Mouse (Mus musculus) layer of hippocampus, adult 2 months (tissue): ENCODE data around the gene Atat1. TPM values are rescaled to one million over a fixed set of nuclear protein-coding genes. Genes with fewer than 3 reads are reported as not detected.
A peak's percentile ranks its signal among the peaks of the same experiment; 100 is the strongest.

Source experiments
- DNase-seq, 2 experiments: peaks; one replicate each; pipeline ENCODE4 v3.0.0; 2022; ENCODE audit warnings: low spot score in 2 of 2
- H3K27ac ChIP-seq: fragments of 200-600 bp; 2 replicates; pipeline ENCODE4 v1.8.1; 2022
- H3K4me3 ChIP-seq: fragments of 200-600 bp; 2 replicates; pipeline ENCODE4 v1.8.1; 2022; ENCODE audit warnings: mild to moderate bottlenecking
- CTCF ChIP-seq: fragments of 200-600 bp; conservative IDR thresholded peaks from 2 replicates; pipeline ENCODE4 v1.8.1; 2022; ENCODE audit warnings: antibody characterized with exemption, mild to moderate bottlenecking, moderate library complexity
- total RNA-seq, 2 experiments: library from RNA; stranded (reverse); gene quantifications; 2 replicates each; pipeline ENCODE4 v1.2.3; 2021

Atat1 gene
- total RNA-seq, 2 experiments from 2014 or later: 58.7 to 64.8 TPM

DNA sequence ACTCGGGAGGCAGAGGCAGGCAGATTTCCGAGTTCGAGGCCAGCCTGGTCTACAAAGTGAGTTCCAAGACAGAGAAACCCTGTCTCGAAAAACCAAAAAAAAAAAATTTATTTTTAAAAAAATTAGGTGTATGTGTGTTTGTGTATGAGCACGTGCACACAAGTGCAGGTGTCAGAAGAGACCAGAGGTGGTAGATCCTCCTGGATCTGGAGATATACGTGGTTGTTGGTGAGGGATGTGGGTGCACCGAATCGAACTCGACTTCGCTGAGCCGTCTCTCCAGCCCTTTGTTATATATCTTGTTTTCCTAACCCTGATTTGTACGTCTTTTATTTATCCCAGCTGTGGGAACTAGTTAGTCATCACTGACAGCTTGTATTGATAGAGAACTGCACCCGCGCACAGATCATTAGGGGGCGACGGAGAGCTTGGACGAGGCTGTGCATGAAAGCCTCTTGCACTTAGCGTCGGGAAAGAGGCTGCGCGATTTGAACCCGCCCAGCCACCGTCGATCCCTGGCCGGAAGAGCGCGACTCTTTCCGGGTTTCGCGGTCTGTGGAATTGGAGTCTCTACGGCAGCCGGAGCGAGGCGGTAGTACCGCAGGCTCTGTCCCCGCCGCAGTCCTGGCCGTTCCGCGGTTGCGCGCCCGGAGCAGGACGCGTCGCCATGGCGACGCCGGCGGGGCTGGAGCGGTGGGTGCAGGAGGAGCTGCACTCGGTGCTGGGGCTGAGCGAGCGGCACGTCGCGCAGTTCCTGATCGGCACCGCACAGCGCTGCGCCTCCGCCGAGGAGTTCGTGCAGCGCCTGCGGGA, 30.4 kb downstream of the Atat1 start, which contains the start of gene Dhx16:
Dhx16 (plus strand) TSS at position 575 of the 813 bp plus-strand sequence.
- peak; percentile 89 for TF ChIP-seq CTCF
- Histone ChIP-seq H3K4me3 (peak within 1 kb of the TSS; percentile 87), H3K27ac (peak within 1 kb of the TSS; percentile 83)
- peak; percentile 96 for DNase-seq

- DNase-seq: no peak
- no peak for TF ChIP-seq CTCF
- no peak overlapping the region for H3K4me3 ChIP-seq
- peak overlapping the region; percentile 24; the same call in 1 of the 2 replicates for H3K27ac ChIP-seq
These were observed 35.2 kb downstream of the Atat1 start for GRCm38 (mm10) chr17:35874721-35875120.

GRCm38 (mm10) chr17:35873774-35874519, 35.9 kb downstream of the Atat1 start:
- Histone ChIP-seq H3K4me3 (no peak overlapping the region), H3K27ac (peak overlapping the region; percentile 24; the same call in 1 of the 2 replicates)
- TF ChIP-seq CTCF: peak; percentile 96
- DNase-seq: peak; percentile 86 to 96

DNA sequence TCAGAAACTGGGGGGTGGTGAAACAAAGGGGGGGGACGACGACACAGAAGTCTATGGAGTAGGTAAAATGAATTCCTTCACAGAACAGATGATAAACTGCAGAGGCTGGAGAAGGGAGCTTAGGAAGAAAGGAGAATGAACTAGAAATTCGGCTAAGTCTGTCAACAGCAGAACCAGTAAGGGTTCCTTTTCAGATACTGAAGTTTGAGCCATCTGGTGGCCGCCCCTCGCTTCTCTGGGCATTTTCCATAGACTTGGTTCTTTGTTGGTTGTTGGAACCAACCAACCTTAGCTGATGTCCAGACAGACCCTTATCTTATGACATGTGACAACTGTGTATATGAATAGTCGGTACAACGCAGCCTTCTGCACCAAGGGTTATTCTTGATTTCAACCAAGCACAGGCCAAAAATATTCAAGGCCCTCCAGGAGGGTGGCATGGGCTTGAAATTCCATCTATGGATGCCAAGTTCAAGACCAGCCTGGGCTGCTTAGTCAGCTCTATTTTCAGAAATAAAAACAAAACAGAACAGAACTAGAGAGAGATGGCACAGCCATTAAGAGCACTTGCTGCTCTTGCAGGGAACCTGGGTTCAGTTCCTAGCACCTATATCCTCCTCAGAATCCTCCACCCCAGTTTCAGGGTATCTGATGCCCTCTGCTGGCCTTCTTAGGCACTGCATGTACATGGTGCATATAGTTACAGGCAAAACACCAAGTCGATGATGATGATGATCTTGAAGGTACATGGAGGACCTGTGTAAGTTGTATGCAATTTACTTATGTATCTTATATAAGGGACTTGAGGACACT, 38.8 kb downstream of the Atat1 start:
- no peak for DNase-seq
- Histone ChIP-seq H3K27ac (peak overlapping the region; percentile 85; the same call in 1 of the 2 replicates), H3K4me3 (peak overlapping the region; percentile 8; the same call in 1 of the 2 replicates)
- peak; percentile 68 for TF ChIP-seq CTCF

- H3K27ac ChIP-seq: peak overlapping the region; percentile 85
- H3K4me3 ChIP-seq: peak overlapping the region; percentile 73
- no peak for DNase-seq
- TF ChIP-seq CTCF: peak; percentile 32
These were observed 39.6 kb downstream of the Atat1 start for GRCm38 (mm10) chr17:35870151-35870883.

GRCm38 (mm10) chr17:35869346-35870067, 40.4 kb downstream of the Atat1 start:
- H3K4me3 ChIP-seq: peak overlapping the region; percentile 73
- no peak for DNase-seq
- peak overlapping the region; percentile 85 for H3K27ac ChIP-seq
- no peak for TF ChIP-seq CTCF

GRCm38 (mm10) chr17:35868961-35869345, 40.9 kb downstream of the Atat1 start:
- Histone ChIP-seq H3K27ac (peak overlapping the region; percentile 85), H3K4me3 (peak overlapping the region; percentile 73)
- no peak for TF ChIP-seq CTCF
- no peak for DNase-seq

- DNase-seq: no peak
- TF ChIP-seq CTCF: no peak
- H3K27ac ChIP-seq: peak overlapping the region; percentile 88
- peak overlapping the region; percentile 73 for H3K4me3 ChIP-seq
These were observed 41.6 kb downstream of the Atat1 start for GRCm38 (mm10) chr17:35868165-35868820.

DNA sequence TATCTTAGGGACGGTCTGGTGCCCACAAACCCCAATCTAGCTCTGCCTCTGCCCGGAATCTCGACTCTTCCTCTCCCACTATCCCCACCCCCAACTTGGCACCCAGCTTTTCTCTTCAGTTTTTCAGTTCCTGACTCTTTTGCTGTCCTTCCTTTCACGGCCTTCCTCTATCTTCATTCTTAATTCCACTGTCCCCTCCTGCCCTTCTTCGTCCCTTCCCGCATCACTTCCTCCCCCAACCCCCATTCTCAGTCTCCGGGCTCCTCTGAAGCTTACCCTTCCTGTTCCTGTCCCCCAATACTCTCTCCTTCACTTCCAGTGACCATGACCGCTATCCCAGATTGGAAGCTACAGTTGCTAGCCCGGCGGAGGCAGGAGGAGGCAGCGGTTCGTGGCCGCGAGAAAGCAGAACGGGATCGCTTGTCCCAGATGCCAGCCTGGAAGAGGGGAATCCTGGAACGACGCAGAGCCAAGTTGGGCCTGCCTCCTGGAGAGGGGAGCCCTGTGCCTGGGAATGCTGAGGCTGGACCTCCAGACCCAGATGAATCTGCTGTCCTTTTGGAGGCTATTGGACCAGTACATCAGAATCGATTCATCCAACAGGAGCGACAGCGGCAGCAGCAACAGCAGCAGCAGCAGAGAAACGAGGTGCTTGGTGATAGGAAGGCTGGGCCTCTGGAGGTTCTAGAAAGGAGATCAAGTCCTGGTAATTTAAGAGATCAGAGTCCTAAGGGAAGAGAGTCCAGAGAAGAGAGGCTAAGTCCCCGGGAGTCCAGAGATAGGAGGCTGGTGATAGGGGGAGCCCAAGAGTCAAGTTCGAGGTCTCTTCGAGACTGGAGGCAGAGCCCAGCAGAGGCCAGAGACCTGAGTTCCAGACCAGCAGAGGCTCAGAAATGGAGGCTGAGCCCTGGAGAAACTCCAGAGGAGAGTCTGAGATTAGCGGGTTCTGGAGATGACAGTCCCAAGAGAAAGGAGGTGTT, 42.7 kb downstream of the Atat1 start:
- H3K4me3 ChIP-seq: peak overlapping the region; percentile 73
- peak; percentile 54 for TF ChIP-seq CTCF
- peak overlapping the region; percentile 88 for H3K27ac ChIP-seq
- no peak for DNase-seq
